Mouse (Mus musculus) midbrain, postnatal 0 days (tissue): ENCODE data around the gene Gm9945. TPM values are rescaled to one million over a fixed set of nuclear protein-coding genes. Genes with fewer than 3 reads are reported as not detected.

Experiments
- ATAC-seq: fragments of 200-750 bp; cut with Nextera tagmentation; 2 replicates; pipeline ENCODE4 v1.8.0; 2017; ENCODE audit warnings: moderate number of reproducible peaks, mild to moderate bottlenecking, moderate TSS enrichment, moderate library complexity; ENCODE audit not compliant: low FRiP score
- DNase-seq: peaks from one replicate; pipeline ENCODE4 v3.0.0-alpha.2; 2015; ENCODE audit warnings: low spot score
- H3K27ac ChIP-seq: fragments of 300-500 bp; sonication (generic); 2 replicates; pipeline ENCODE4 v1.5.1; 2014; ENCODE audit warnings: low read depth, mild to moderate bottlenecking, low read length, mixed read lengths
- H3K27me3 ChIP-seq: fragments of 300-500 bp; sonication (generic); 2 replicates; pipeline ENCODE4 v1.6.1; 2014; ENCODE audit warnings: low read length, control low read depth, mixed read lengths; ENCODE audit not compliant: insufficient read depth
- H3K36me3 ChIP-seq: fragments of 300-500 bp; sonication (generic); 2 replicates; pipeline ENCODE4 v1.6.1; 2014; ENCODE audit warnings: low read length, control low read depth, mixed read lengths; ENCODE audit not compliant: insufficient read depth
- H3K4me1 ChIP-seq: fragments of 300-500 bp; sonication (generic); 2 replicates; pipeline ENCODE4 v1.6.1; 2014; ENCODE audit warnings: mild to moderate bottlenecking, control low read depth, antibody characterized with exemption, low read length, mixed read lengths; ENCODE audit not compliant: insufficient read depth
- H3K4me2 ChIP-seq: fragments of 300-500 bp; sonication (generic); 2 replicates; pipeline ENCODE4 v1.6.1; 2014; ENCODE audit warnings: low read depth, mild to moderate bottlenecking, low read length, mixed read lengths; ENCODE audit not compliant: poor library complexity, severe bottlenecking
- H3K4me3 ChIP-seq: fragments of 300-500 bp; sonication (generic); 2 replicates; pipeline ENCODE4 v1.5.1; 2014; ENCODE audit warnings: low read depth, mild to moderate bottlenecking, low read length, moderate library complexity
- H3K9ac ChIP-seq: fragments of 300-500 bp; sonication (generic); replicated peaks from 2 replicates; pipeline ENCODE4 v1.6.1; 2014; ENCODE audit warnings: mild to moderate bottlenecking, low read length, moderate library complexity, mixed read lengths; ENCODE audit not compliant: poor library complexity, severe bottlenecking
- H3K9me3 ChIP-seq: fragments of 300-500 bp; sonication (generic); 2 replicates; pipeline ENCODE4 v1.6.1; 2016; ENCODE audit warnings: low read length, control low read depth
- CTCF ChIP-seq: IDR thresholded peaks from 2 replicates; pipeline ENCODE4 v1.5.1; 2016; ENCODE audit warnings: antibody characterized with exemption, mild to moderate bottlenecking
- WGBS: fragments of 180-500 bp; shearing (Covaris S2); extraction: QIAGEN DNeasy Blood & Tissue Kit; methylation state at CpG from one replicate; pipeline ENCODE4 v1.1.7; 2014; 5-methylcytosine and 5-hydroxymethylcytosine counted together
- polyA plus RNA-seq: library from polyadenylated mRNA; unstranded; fragments of >200 nt; fragmentation: Nextera tagmentation; extraction: Ambion mirVana; gene quantifications from 2 replicates; pipeline ENCODE4 v1.2.1, GENCODE M21; 2015
- total RNA-seq: library from RNA; depleted of rRNA; stranded (reverse); fragments of >200 nt; gene quantifications from 2 replicates; pipeline ENCODE4 v1.2.3, GENCODE M21; 2014

Gene Gm9945
- total and polyA plus RNA-seq, 2 experiments from 2014 or later, result 0.33 TPM; not detected in 1

- H3K4me3 ChIP-seq, result no peak overlapping the region
- no peak overlapping the region for H3K27ac ChIP-seq
- WGBS, result 82% methylated on average over 9 of the region's 9 CpGs
- no peaks in the 10 kb centered on the region for H3K36me3 ChIP-seq
- H3K9ac ChIP-seq, result no peak overlapping the region
- ATAC-seq (no peak), DNase-seq (no peak)
- peaks cover 35% of the 10 kb centered on the region for H3K27me3 ChIP-seq
- peaks cover 3% of the 10 kb centered on the region; the same call in 1 of the 2 replicates for H3K4me1 ChIP-seq
- no peaks in the 10 kb centered on the region for H3K9me3 ChIP-seq
- no peak overlapping the region for H3K4me2 ChIP-seq
- TF ChIP-seq CTCF, result no peak
Measured at GRCm38 (mm10) chr11:53483159-53483891, 3.4 kb downstream of the Gm9945 start.

GRCm38 (mm10) chr11:53485719-53486118 lies 5.8 kb downstream of the Gm9945 start:
- no peak for ATAC-seq
- TF ChIP-seq CTCF, result peak; percentile 61
- H3K9me3 ChIP-seq, result no peaks in the 10 kb centered on the region
- no peak overlapping the region for H3K9ac ChIP-seq
- DNase-seq, result no peak
- H3K27me3 ChIP-seq, result peaks cover 24% of the 10 kb centered on the region
- H3K4me1 ChIP-seq, result no peaks in the 10 kb centered on the region
- H3K36me3 ChIP-seq, result no peaks in the 10 kb centered on the region
- no peak overlapping the region for H3K4me3 ChIP-seq
- WGBS, result 53% methylated on average over 3 of the region's 3 CpGs
- H3K27ac ChIP-seq, result no peak overlapping the region
- H3K4me2 ChIP-seq, result no peak overlapping the region

- no peak overlapping the region for H3K4me3 ChIP-seq
- H3K36me3 ChIP-seq, result no peaks in the 10 kb centered on the region
- 66% methylated on average over 3 of the region's 3 CpGs for WGBS
- no peak overlapping the region for H3K27ac ChIP-seq
- no peaks in the 10 kb centered on the region for H3K9me3 ChIP-seq
- no peak overlapping the region for H3K9ac ChIP-seq
- H3K4me2 ChIP-seq, result no peak overlapping the region; the same call in 1 of the 2 replicates
- ATAC-seq (no peak), DNase-seq (no peak)
- H3K27me3 ChIP-seq, result peaks cover 20% of the 10 kb centered on the region
- no peak for TF ChIP-seq CTCF
- H3K4me1 ChIP-seq, result no peaks in the 10 kb centered on the region
Measured at GRCm38 (mm10) chr11:53486351-53486750, 6.4 kb downstream of the Gm9945 start.

GRCm38 (mm10) chr11:53486822-53487594 lies 7.0 kb downstream of the Gm9945 start:
- ATAC-seq, result peak; percentile 48; the same call in 1 of the 2 replicates
- Histone ChIP-seq H3K9ac (0 out of 2 replicates have a peak overlapping the region, but pooled peaks have one; percentile 29), H3K4me2 (peak overlapping the region; percentile 42)

GRCm38 (mm10) chr11:53489007-53489406 lies 9.0 kb downstream of the Gm9945 start:
- 87% methylated on average over 5 of the region's 5 CpGs for WGBS
- no peak overlapping the region for H3K9ac ChIP-seq
- no peak overlapping the region for H3K27ac ChIP-seq
- no peaks in the 10 kb centered on the region for H3K9me3 ChIP-seq
- DNase-seq (no peak), ATAC-seq (no peak)
- H3K27me3 ChIP-seq, result peaks cover 11% of the 10 kb centered on the region; the same call in 1 of the 2 replicates
- no peaks in the 10 kb centered on the region for H3K36me3 ChIP-seq
- no peaks in the 10 kb centered on the region for H3K4me1 ChIP-seq
- no peak overlapping the region for H3K4me3 ChIP-seq
- TF ChIP-seq CTCF, result peak; percentile 32; the same call in 1 of the 2 replicates
- H3K4me2 ChIP-seq, result no peak overlapping the region

More at GRCm38 (mm10) chr11:53486822-53487594, 7.0 kb downstream of the Gm9945 start:
- H3K27me3 ChIP-seq, result peaks cover 13% of the 10 kb centered on the region
- no peaks in the 10 kb centered on the region for H3K9me3 ChIP-seq
- 15% methylated on average over 27 of the region's 27 CpGs for WGBS
- DNase-seq, result no peak
- no peak for TF ChIP-seq CTCF
- no peaks in the 10 kb centered on the region for H3K4me1 ChIP-seq
- H3K27ac ChIP-seq, result no peak overlapping the region
- H3K36me3 ChIP-seq, result no peaks in the 10 kb centered on the region
- H3K4me3 ChIP-seq, result peak overlapping the region; percentile 24

GRCm38 (mm10) chr11:53489421-53489820 lies 9.5 kb downstream of the Gm9945 start:
- 59% methylated on average over 9 of the region's 9 CpGs for WGBS
- no peaks in the 10 kb centered on the region for H3K9me3 ChIP-seq
- H3K4me3 ChIP-seq, result no peak overlapping the region
- peaks cover 11% of the 10 kb centered on the region; the same call in 1 of the 2 replicates for H3K27me3 ChIP-seq
- no peaks in the 10 kb centered on the region for H3K4me1 ChIP-seq
- DNase-seq (no peak), ATAC-seq (no peak)
- H3K27ac ChIP-seq, result no peak overlapping the region
- no peaks in the 10 kb centered on the region for H3K36me3 ChIP-seq
- H3K4me2 ChIP-seq, result no peak overlapping the region
- H3K9ac ChIP-seq, result no peak overlapping the region
- no peak for TF ChIP-seq CTCF
